Mouse (Mus musculus): ENCODE measurements around the gene Lhfp.

- TF ChIP-seq CTCF (IDR thresholded peaks at IDR 0.05; ENCODE audit: borderline replicate concordance, extremely low read depth, insufficient read depth, insufficient read length) = no peak
- TF ChIP-seq POLR2A (IDR thresholded peaks at IDR 0.05; ENCODE audit: borderline replicate concordance, extremely low read depth, insufficient read depth, insufficient read length, poor library complexity, severe bottlenecking) = no peak
These were observed 2.0 kb downstream of the Lhfp start for GRCm38 (mm10) chr3:53043206-53043780.

All from brain, embryonic 14.5 days (tissue).